Mouse (Mus musculus) left cerebral cortex, adult 8-10 months (tissue): ENCODE data around the gene Retreg1. TPM values are rescaled to one million over a fixed set of nuclear protein-coding genes. Genes with fewer than 3 reads are reported as not detected.

Experiments used
- DNase-seq, 2 experiments: peaks; one replicate each; pipeline ENCODE4 v3.0.0; 2022; ENCODE audit warnings: low spot score in 2 of 2
- total RNA-seq, 4 experiments: library from RNA; stranded (reverse); gene quantifications; 2 replicates each; pipeline ENCODE4 v1.2.4; 2022

Retreg1 gene
- total RNA-seq, 4 experiments from 2014 or later = 37.9 to 40.2 (median 39.0) TPM

GRCm38 (mm10) chr15:25879229-25879628, 36.2 kb downstream of the Retreg1 start:
- DNase-seq = no peak

DNA sequence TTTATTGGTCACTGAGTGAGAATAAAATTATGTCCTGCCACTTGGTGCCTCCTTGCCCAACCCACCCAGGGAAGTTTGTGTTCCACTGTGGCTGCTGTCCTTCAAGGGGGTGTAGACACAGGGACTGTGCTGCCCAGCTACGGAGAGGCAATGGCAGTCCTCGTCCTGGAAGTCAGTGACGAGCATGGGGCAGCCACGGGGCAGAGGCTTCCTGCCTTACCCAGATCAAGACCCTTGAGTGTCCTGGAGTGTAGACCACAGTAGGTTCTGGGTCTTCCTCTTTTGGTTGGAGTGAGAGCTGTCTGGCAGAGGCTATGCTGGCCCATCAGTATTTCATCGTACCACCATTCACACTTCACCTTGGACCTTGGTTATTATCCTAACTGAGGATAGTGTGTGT, 37.2 kb downstream of the Retreg1 start:
- DNase-seq = no peak

DNA sequence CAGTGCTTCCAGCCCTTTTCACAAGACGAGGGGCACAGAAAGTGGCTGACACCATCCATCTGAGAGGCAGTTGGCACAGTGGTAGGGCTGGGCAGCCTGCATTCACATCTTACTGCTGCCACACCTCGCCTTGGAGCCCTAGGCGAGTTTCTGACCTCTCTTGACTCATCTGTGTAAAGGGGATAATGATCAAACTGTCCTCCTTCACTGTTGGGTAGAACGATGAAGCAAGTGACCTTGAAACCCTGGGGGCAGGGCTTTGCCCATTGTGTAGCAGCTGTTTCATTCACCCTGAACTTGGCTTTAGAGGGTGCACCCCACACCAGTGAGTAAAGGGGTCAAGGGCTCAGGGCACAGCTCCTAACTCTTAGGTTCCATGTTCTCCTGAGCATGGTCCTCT, 39.0 kb downstream of the Retreg1 start:
- no peak for DNase-seq

DNA sequence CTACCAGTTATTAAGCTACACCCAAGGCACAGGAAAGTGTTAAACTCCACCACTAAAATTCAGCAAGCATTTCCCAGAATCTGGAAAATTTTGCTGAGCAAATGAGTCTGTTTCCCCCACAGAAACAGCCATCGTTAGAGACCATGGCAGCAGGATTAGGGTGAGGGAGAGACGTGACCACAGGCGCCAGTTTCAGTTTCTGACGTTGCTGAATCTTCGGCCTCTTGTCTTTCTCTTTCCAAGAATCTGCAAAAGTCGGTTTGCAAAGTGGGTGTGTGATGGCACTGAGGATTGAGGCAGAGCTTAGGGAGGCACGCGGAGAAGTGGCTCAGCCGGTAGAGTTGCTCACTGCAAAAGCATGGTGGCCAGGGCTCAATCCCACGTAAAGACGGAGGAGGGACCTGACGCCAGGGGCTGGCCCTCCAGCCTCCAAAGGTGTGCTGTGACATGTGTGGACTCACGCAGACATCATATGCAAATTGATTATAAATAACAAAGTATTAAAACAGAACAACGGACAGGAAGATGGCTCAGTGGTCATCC, 41.5 kb downstream of the Retreg1 start:
- DNase-seq = no peak

DNA sequence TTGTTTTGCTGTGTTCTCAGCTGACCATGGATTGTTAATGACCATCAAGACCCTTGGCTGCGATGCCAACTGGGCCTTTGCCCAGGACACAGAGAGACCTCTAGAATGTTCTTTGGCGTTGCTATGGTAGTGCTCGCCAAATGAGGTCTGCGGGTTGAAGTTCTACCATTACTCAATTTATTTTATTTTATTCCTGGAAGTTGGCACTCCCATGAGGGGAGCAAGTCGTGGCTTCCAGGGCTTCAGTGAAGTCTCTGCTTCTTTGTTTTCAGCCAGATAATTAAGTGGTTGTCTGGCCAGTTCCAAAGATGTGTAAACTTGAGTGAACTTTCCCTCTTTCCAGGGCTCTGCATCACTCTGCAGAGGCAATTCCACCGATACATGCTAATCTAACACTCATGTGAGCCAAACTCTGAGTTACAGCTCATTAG, 43.6 kb downstream of the Retreg1 start:
- peak; percentile 34 to 60 for DNase-seq

DNA sequence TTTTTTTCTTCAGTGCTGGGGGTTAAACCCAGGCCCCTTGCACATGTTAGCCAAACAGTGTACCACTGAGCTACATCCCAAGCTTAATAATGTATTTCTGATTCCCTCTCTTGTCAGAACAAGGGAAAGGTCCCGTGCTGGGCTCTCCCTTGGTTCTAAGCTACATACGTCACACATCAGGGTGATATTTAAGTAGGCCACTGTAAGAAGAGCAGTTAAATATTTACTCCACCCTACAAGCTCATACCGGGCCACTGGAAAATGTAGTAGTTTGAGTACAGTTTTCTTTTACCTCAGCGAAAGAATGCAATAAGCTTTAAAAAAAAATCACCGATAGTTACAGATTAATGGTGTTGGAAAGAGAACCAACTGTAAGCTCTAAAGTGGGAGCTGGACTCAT, 46.9 kb downstream of the Retreg1 start:
- no peak for DNase-seq

GRCm38 (mm10) chr15:25891556-25891955, 48.6 kb downstream of the Retreg1 start:
- DNase-seq = no peak

DNA sequence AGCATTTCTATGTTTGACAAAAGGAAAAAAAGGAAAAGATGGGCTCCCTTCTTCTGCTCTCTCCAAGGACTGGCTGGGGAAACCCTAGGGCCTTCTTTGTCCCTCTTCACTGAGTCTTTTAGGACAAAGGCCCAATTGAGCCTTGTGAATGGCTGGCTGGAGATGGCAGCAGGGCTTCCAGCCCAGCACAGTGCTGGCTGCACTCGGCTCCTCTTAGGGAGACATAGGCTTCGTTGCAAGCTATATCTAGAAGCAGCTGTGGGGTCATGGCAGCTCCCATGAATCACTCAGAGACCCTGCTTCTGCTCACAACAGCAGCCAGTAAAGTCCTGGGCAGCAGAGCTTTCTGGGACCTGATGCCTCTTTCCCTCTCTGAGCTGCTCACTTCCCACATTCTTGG, 50.3 kb downstream of the Retreg1 start:
- DNase-seq = no peak

- DNase-seq = no peak
Measured at GRCm38 (mm10) chr15:25896783-25897182, 53.8 kb downstream of the Retreg1 start.

DNA sequence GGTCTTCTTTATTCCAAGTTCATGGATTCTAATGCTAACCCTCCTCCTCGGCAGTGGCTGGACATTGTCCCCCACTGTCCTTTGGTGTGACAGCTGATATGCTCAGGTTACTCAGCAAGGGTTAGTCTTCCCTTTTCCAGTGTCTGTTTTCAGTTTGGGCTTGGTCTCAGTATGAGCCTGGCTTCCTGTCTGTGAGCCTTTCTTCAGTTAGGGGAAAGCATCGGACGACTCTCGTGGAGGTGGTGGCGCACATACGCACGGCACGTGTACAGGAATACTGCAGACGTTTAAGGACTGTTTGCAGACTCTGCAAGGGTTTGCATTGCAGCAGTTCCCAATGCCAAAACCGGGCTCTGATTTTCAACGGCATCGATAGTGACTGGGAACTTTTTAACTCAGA, 54.6 kb downstream of the Retreg1 start:
- DNase-seq = no peak

- DNase-seq = peak in 1 of 2 experiments; percentile 42
Measured at GRCm38 (mm10) chr15:25899021-25899420, 56.0 kb downstream of the Retreg1 start.

GRCm38 (mm10) chr15:25900540-25900939, 57.6 kb downstream of the Retreg1 start:
- peak; percentile 35 to 45 for DNase-seq

GRCm38 (mm10) chr15:25902931-25903615, 60.1 kb downstream of the Retreg1 start:
- no peak for DNase-seq

DNA sequence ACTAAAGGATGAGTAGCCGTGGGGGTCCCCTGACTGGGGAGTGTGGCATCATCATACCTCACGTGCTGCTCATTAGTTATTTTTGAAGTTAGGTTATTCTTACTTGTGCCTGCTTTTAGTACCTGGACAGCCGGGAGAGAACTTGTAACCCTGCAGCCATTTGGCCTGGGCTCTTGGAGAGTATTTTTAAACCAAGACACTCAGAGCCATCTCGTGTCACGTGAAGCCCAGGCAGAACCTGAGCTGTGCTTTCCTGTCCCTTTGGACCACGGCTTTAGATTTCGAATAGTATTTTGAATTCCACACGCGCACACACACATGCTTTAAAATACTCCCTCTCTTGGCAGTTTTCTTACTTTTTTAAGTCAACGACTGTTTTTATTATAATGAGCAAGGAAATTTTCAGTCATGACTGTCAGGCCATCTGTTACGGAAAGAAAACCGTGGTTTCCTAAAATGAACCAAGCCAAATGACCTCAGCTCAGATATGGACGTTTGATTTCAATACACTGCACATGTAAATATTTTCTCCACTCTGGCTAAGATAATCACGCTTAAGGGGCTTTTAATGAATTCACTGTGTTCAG, 61.5 kb downstream of the Retreg1 start:
- DNase-seq = no peak

DNA sequence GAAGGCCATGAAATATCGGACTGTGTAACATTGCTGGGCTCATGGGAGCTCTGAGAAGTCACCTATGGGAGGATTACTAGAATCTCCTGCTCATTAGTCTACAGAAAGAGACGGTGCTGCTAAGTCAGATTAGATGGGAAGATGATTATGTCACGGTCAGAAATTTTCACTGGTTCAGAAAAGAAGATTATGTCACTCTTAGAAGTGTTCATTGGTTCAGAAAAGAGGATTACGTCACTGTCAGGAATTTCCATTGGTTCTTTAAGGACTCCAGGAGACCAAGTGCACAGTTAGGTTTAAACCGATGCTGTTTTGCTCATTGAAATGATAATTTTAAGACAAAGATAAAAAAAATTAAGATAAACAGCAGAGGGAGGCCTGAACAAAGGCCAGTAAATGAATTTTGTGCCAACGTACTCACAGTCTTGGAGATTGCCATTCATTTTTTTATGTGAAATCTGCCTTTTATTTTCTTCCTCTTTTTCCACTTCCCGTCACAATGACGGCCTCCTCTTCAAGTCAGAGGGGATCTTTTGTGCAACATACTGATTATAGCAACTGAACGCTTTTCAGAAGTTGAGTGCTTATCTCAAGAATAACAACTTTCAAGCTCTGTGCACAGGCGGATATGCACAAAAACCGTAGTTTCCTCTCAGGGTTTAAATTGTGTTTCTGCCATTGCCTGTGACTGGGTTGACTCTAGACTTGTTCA, 67.0 kb downstream of the Retreg1 start:
- DNase-seq = no peak

GRCm38 (mm10) chr15:25910495-25910865, 67.5 kb downstream of the Retreg1 start:
- DNase-seq = no peak

- no peak for DNase-seq
Measured at GRCm38 (mm10) chr15:25910924-25911323, 67.9 kb downstream of the Retreg1 start.

DNA sequence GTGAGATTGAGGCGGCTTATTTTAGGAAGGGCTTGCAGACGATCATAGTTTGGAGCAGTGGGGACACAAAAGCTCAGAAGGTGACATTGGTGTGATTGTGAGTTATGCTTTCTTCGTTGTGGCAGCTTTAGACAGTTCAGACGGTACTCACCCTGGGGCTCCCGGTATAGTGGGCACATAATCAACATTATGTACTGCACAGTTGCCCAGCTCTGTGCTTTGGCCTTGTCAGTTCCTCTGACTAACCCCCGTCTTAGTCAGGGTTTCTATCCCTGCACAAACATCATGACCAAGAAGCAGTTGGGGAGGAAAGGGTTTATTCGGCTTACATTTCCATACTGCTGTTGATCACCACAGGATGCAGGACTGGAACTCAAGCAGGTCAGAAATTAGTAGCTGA, 69.9 kb downstream of the Retreg1 start:
- DNase-seq = no peak

DNA sequence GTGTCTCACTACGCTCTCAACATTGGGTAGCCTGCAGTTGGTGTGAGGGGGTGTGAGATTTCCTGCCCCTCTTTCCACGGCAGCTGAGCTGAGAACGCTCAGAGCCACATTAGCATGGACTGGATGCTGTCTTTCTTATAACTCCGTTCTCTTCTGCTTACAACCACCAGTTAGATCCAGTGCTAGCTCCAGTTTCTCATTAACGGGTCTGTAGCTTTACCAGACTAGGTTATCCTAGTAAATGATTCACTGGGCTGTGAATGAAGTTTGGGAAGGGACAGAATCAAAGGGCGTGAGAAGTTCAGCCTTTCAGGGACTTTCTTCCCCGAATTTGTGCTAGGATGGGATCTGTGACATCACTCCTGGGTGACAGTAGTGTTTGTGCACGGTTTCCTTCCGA, 70.7 kb downstream of the Retreg1 start:
- no peak for DNase-seq

DNA sequence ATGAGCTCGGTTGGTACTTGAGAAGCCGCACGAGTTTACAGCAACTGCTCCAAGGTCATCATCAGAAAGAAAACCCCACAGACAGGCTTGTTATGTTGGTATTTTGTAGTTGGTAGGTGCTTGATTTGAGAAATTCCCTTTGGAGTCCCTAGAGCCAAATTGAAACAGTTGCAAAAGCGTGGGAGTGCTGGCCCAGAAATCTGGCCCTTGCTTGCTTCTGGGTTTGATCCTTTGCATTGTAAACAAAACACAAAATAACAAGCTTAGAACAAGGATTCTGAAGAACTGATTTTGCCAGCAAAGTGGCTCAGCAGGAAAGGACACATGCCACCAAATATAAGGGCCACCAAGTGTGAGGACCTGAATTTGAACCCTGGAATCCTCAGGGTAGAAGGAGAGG, 71.2 kb downstream of the Retreg1 start:
- DNase-seq = no peak

DNA sequence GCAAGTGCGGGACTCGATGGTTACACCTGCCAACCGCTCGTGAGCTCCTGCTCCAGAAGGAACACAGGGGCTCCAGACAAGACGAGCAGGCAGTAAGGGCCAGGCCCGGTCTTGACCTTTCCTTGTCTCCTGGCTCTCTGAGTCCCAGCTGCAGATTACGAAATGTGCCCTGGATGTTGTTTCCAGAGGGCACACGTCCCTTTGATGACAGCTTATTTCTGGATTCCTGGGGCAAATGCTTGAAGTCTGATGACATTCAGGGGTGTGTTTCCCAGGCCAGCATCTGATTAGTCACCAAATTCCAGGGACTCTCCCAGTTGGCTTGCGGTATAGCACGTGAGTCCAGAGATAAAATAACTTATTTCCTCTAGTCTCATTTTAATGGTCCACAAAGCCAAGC, 72.0 kb downstream of the Retreg1 start:
- no peak for DNase-seq

GRCm38 (mm10) chr15:25915574-25916205, 72.7 kb downstream of the Retreg1 start:
- DNase-seq = no peak
